Mouse (Mus musculus) forebrain, embryonic 10.5 days (tissue): ENCODE results near the gene Wasl. TPM values are rescaled to one million over a fixed set of nuclear protein-coding genes. Genes with fewer than 3 reads are reported as not detected.

Experiments used
- DNase-seq: peaks from one replicate; pipeline ENCODE4 v3.0.0-alpha.2; 2017; ENCODE audit warnings: low spot score; ENCODE audit errors: extremely low spot score
- H3K27ac ChIP-seq: fragments of 300-500 bp; sonication (generic); 2 replicates; pipeline ENCODE4 v1.5.1; 2016; ENCODE audit warnings: mild to moderate bottlenecking
- H3K27me3 ChIP-seq: fragments of 300-500 bp; sonication (generic); 2 replicates; pipeline ENCODE4 v1.6.1; 2016; ENCODE audit warnings: mild to moderate bottlenecking; ENCODE audit not compliant: poor library complexity, severe bottlenecking
- H3K36me3 ChIP-seq: fragments of 300-500 bp; sonication (generic); replicated peaks from 2 replicates; pipeline ENCODE4 v1.6.1; 2016; ENCODE audit warnings: mild to moderate bottlenecking, moderate library complexity
- H3K4me1 ChIP-seq: fragments of 300-500 bp; sonication (generic); 2 replicates; pipeline ENCODE4 v1.6.1; 2016
- H3K4me3 ChIP-seq: fragments of 300-500 bp; sonication (generic); 2 replicates; pipeline ENCODE4 v1.5.1; 2016; ENCODE audit warnings: mild to moderate bottlenecking, moderate library complexity
- H3K9me3 ChIP-seq: fragments of 300-500 bp; sonication (generic); 2 replicates; pipeline ENCODE4 v1.6.1; 2016; ENCODE audit warnings: mild to moderate bottlenecking, moderate library complexity
- WGBS: fragments of 180-500 bp; shearing (Covaris S2); methylation state at CpG from one replicate; pipeline ENCODE4 v1.1.7; 2016; 5-methylcytosine and 5-hydroxymethylcytosine counted together
- polyA plus RNA-seq: library from polyadenylated mRNA; unstranded; fragments of >200 nt; fragmentation: Nextera tagmentation; extraction: Ambion mirVana; gene quantifications from 2 replicates; pipeline ENCODE4 v1.2.1, GENCODE M21; 2016

Gene Wasl
- polyA plus RNA-seq, 1 experiment from 2014 or later = 56.9 TPM

- Histone ChIP-seq H3K27me3 (no peaks in the 10 kb centered on the region), H3K27ac (no peak overlapping the region), H3K9me3 (no peaks in the 10 kb centered on the region), H3K4me3 (no peak overlapping the region), H3K4me1 (no peaks in the 10 kb centered on the region), H3K36me3 (peaks cover 40% of the 10 kb centered on the region)
- DNase-seq = no peak
- WGBS = 97% methylated on average over 3 of the region's 3 CpGs
Observed at GRCm38 (mm10) chr6:24634065-24634464, 30.7 kb downstream of the Wasl start.

GRCm38 (mm10) chr6:24632061-24632460 lies 32.7 kb downstream of the Wasl start:
- H3K9me3 ChIP-seq = no peaks in the 10 kb centered on the region
- no peaks in the 10 kb centered on the region for H3K4me1 ChIP-seq
- no peak overlapping the region for H3K27ac ChIP-seq
- 92% methylated on average over 4 of the region's 4 CpGs for WGBS
- no peak for DNase-seq
- H3K36me3 ChIP-seq = peaks cover 38% of the 10 kb centered on the region
- H3K4me3 ChIP-seq = no peak overlapping the region
- H3K27me3 ChIP-seq = no peaks in the 10 kb centered on the region

GRCm38 (mm10) chr6:24628499-24628898 lies 36.3 kb downstream of the Wasl start:
- Histone ChIP-seq H3K9me3 (no peaks in the 10 kb centered on the region), H3K36me3 (peaks cover 41% of the 10 kb centered on the region), H3K4me1 (no peaks in the 10 kb centered on the region), H3K4me3 (no peak overlapping the region), H3K27me3 (no peaks in the 10 kb centered on the region), H3K27ac (no peak overlapping the region)
- no peak for DNase-seq
- WGBS = 72% methylated on average over 1 of the region's 1 CpGs

GRCm38 (mm10) chr6:24627586-24628030 lies 37.2 kb downstream of the Wasl start:
- peaks cover 39% of the 10 kb centered on the region for H3K36me3 ChIP-seq
- no peaks in the 10 kb centered on the region for H3K9me3 ChIP-seq
- 72% methylated on average over 5 of the region's 5 CpGs for WGBS
- DNase-seq = no peak
- H3K4me3 ChIP-seq = no peak overlapping the region
- no peak overlapping the region for H3K27ac ChIP-seq
- no peaks in the 10 kb centered on the region for H3K4me1 ChIP-seq
- H3K27me3 ChIP-seq = no peaks in the 10 kb centered on the region

GRCm38 (mm10) chr6:24622098-24622497 lies 42.7 kb downstream of the Wasl start:
- no peaks in the 10 kb centered on the region for H3K27me3 ChIP-seq
- DNase-seq = no peak
- H3K36me3 ChIP-seq = peaks cover 68% of the 10 kb centered on the region
- no peak overlapping the region for H3K4me3 ChIP-seq
- no peaks in the 10 kb centered on the region for H3K4me1 ChIP-seq
- H3K27ac ChIP-seq = no peak overlapping the region
- H3K9me3 ChIP-seq = no peaks in the 10 kb centered on the region
- WGBS = 82% methylated on average over 2 of the region's 2 CpGs

GRCm38 (mm10) chr6:24620936-24621335 lies 43.9 kb downstream of the Wasl start:
- Histone ChIP-seq H3K4me3 (no peak overlapping the region), H3K9me3 (no peaks in the 10 kb centered on the region), H3K27ac (no peak overlapping the region), H3K36me3 (peaks cover 71% of the 10 kb centered on the region), H3K4me1 (no peaks in the 10 kb centered on the region), H3K27me3 (no peaks in the 10 kb centered on the region)
- WGBS = 90% methylated on average over 2 of the region's 2 CpGs
- DNase-seq = no peak

GRCm38 (mm10) chr6:24619285-24620045 lies 45.3 kb downstream of the Wasl start:
- H3K27me3 ChIP-seq = no peaks in the 10 kb centered on the region

GRCm38 (mm10) chr6:24616746-24617145 lies 48.1 kb downstream of the Wasl start:
- DNase-seq = no peak
- 84% methylated on average over 4 of the region's 4 CpGs for WGBS
- H3K27me3 ChIP-seq = no peaks in the 10 kb centered on the region
- H3K9me3 ChIP-seq = no peaks in the 10 kb centered on the region
- no peaks in the 10 kb centered on the region for H3K4me1 ChIP-seq
- no peak overlapping the region for H3K4me3 ChIP-seq
- H3K27ac ChIP-seq = no peak overlapping the region
- H3K36me3 ChIP-seq = peaks cover 72% of the 10 kb centered on the region

More at GRCm38 (mm10) chr6:24619285-24620045, 45.3 kb downstream of the Wasl start:
- no peaks in the 10 kb centered on the region for H3K4me1 ChIP-seq
- H3K36me3 ChIP-seq = peaks cover 74% of the 10 kb centered on the region
- 83% methylated on average over 6 of the region's 6 CpGs for WGBS
- no peaks in the 10 kb centered on the region for H3K9me3 ChIP-seq
- no peak for DNase-seq
- no peak overlapping the region for H3K27ac ChIP-seq
- H3K4me3 ChIP-seq = no peak overlapping the region

GRCm38 (mm10) chr6:24613918-24614317 lies 50.9 kb downstream of the Wasl start:
- H3K36me3 ChIP-seq = peaks cover 63% of the 10 kb centered on the region

GRCm38 (mm10) chr6:24613346-24613745 lies 51.5 kb downstream of the Wasl start:
- 94% methylated on average over 6 of the region's 6 CpGs for WGBS
- no peak for DNase-seq
- Histone ChIP-seq H3K27ac (no peak overlapping the region), H3K36me3 (peaks cover 57% of the 10 kb centered on the region), H3K9me3 (no peaks in the 10 kb centered on the region), H3K27me3 (no peaks in the 10 kb centered on the region), H3K4me1 (no peaks in the 10 kb centered on the region), H3K4me3 (no peak overlapping the region)

More at GRCm38 (mm10) chr6:24613918-24614317, 50.9 kb downstream of the Wasl start:
- H3K9me3 ChIP-seq = no peaks in the 10 kb centered on the region
- no peak overlapping the region for H3K27ac ChIP-seq
- H3K4me3 ChIP-seq = no peak overlapping the region
- no peak for DNase-seq
- WGBS = 51% methylated on average over 4 of the region's 4 CpGs
- H3K27me3 ChIP-seq = no peaks in the 10 kb centered on the region
- no peaks in the 10 kb centered on the region for H3K4me1 ChIP-seq

GRCm38 (mm10) chr6:24612074-24612755 lies 52.6 kb downstream of the Wasl start:
- DNase-seq = no peak
- H3K36me3 ChIP-seq = peaks cover 46% of the 10 kb centered on the region
- no peak overlapping the region for H3K4me3 ChIP-seq
- no peaks in the 10 kb centered on the region for H3K4me1 ChIP-seq
- no peaks in the 10 kb centered on the region for H3K9me3 ChIP-seq
- H3K27me3 ChIP-seq = no peaks in the 10 kb centered on the region
- 93% methylated on average over 7 of the region's 7 CpGs for WGBS
- no peak overlapping the region for H3K27ac ChIP-seq

GRCm38 (mm10) chr6:24610358-24610757 lies 54.5 kb downstream of the Wasl start:
- H3K4me1 ChIP-seq = no peaks in the 10 kb centered on the region
- no peak overlapping the region for H3K4me3 ChIP-seq
- no peak overlapping the region for H3K27ac ChIP-seq
- WGBS = 90% methylated on average over 4 of the region's 4 CpGs
- H3K36me3 ChIP-seq = peaks cover 29% of the 10 kb centered on the region
- H3K9me3 ChIP-seq = no peaks in the 10 kb centered on the region
- DNase-seq = no peak
- H3K27me3 ChIP-seq = no peaks in the 10 kb centered on the region

- H3K36me3 ChIP-seq = peaks cover 20% of the 10 kb centered on the region
Observed at GRCm38 (mm10) chr6:24609531-24609930, 55.3 kb downstream of the Wasl start.

More at GRCm38 (mm10) chr6:24609531-24609930, 55.3 kb downstream of the Wasl start:
- DNase-seq = no peak
- 87% methylated on average over 4 of the region's 4 CpGs for WGBS
- H3K4me1 ChIP-seq = no peaks in the 10 kb centered on the region
- H3K27me3 ChIP-seq = no peaks in the 10 kb centered on the region
- H3K9me3 ChIP-seq = no peaks in the 10 kb centered on the region
- no peak overlapping the region for H3K4me3 ChIP-seq
- H3K27ac ChIP-seq = no peak overlapping the region
